Mouse (Mus musculus) left cerebral cortex, postnatal 10 days (tissue): Measurements from ENCODE around the gene Tle1. TPM values are rescaled to one million over a fixed set of nuclear protein-coding genes. Genes with fewer than 3 reads are reported as not detected.

Experiments
- DNase-seq, 2 experiments: peaks; one replicate each; pipeline ENCODE4 v3.0.0; 2021 to 2022; ENCODE audit warnings: low spot score in 2 of 2, mixed read lengths in 1 of 2; ENCODE audit errors: extremely low spot score in 1 of 2
- intact Hi-C: fragments of 180-260 bp; cut with DNase I; formaldehyde crosslinking; loops from one replicate; pipeline ENCODE4 v1.15.1; 2025
- total RNA-seq, 2 experiments: library from RNA; stranded (reverse); gene quantifications; 2 replicates each; pipeline ENCODE4 v1.2.3; 2021

Gene Tle1
- total RNA-seq, 2 experiments from 2014 or later: 33.7 to 40.8 TPM

- intact Hi-C loops: no loop called here
- DNase-seq: no peak
Observed at GRCm38 (mm10) chr4:72105702-72106101, 95.0 kb downstream of the Tle1 start.

- no peak for DNase-seq
- intact Hi-C loops: no loop called here
Observed at GRCm38 (mm10) chr4:72104186-72104585, 96.5 kb downstream of the Tle1 start.

GRCm38 (mm10) chr4:72087811-72088210 is 112.9 kb downstream of the Tle1 start:
- DNase-seq: no peak
- intact Hi-C loops: no loop called here

GRCm38 (mm10) chr4:72069111-72069534 is 131.6 kb downstream of the Tle1 start:
- intact Hi-C loops: no loop called here
- no peak for DNase-seq

- DNase-seq: no peak
- intact Hi-C loops: no loop called here
Observed at GRCm38 (mm10) chr4:72067937-72068336, 132.8 kb downstream of the Tle1 start.
